Mouse (Mus musculus) layer of hippocampus, adult 18-20 months (tissue): Measurements from ENCODE around the gene Cfap97d1. TPM values are rescaled to one million over a fixed set of nuclear protein-coding genes. Genes with fewer than 3 reads are reported as not detected.

Experiments used
- DNase-seq, 2 experiments: peaks; one replicate each; pipeline ENCODE4 v3.0.0; 2022; ENCODE audit warnings: low spot score in 2 of 2
- total RNA-seq, 2 experiments: library from RNA; stranded (reverse); gene quantifications; 2 replicates each; pipeline ENCODE4 v1.2.3; 2021

Cfap97d1 gene
- total RNA-seq, 2 experiments from 2014 or later = not detected

DNA sequence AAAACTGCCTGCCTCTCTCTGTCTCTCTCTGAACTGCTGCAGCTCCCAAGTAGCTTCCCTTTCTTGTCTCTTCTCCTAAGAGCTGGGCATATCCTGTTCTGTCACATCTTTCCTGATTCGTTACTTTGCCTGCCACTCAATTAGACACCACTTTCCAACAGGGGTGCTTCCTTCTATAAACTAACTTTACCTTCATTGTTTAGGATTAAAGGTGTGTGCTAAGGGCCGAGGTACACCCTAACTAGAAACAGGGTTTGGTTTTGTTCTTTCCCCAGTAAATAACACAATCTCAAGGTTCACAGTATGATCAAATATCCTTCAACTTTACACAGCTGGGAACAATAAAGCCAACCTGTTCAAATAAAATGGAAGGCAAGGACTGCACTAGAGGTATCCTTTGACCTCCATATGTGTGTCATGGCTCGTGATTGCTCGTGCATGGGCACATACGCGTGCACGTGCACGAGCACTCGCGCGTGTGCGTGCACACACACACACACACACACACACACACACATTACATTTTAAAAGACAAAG, 49.0 kb downstream of the Cfap97d1 start:
- DNase-seq = no peak

DNA sequence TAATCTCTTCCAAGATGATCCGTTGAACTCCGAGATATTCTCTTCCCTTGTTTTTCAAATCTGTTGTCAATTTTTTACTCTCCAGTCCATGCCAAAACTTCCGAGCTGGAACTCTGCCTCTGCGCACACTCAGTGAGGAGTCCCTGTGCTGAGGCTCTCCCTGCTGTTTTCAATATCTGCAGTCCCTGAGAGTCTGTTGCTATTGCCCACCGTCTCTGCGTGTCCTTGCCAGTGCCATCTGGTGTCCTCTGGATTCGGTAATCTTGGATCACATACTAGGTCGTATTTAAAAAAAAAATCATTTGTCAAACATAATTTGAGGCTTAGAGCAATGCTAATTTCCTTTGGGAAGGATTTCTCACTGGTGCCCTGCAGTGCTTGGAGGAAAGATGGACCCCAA, 50.8 kb downstream of the Cfap97d1 start:
- DNase-seq = peak in 1 of 2 experiments; percentile 74

DNA sequence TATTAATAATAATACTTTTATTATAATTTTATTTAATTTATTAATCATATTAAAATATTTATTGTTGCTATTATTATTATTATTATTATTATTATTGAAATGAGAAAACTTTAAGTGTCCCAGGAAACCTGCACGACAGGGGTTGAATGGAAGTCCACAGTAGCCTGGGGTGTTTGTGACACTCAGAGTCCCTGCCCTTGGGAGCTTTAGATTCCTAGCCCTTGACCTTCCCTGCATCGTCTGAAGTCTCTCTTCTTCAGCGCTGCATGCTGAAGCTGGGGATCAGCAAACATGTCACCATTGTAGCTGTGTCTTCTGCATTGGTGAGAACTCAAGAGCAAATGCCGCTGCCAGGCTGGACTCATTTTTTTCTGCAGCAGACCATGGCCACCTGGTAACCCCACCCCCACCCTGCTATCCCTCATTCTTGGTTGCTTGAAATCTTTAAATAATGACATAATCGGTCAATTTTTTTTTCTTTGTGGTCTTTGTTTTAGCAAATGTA, 51.4 kb downstream of the Cfap97d1 start:
- no peak for DNase-seq

DNA sequence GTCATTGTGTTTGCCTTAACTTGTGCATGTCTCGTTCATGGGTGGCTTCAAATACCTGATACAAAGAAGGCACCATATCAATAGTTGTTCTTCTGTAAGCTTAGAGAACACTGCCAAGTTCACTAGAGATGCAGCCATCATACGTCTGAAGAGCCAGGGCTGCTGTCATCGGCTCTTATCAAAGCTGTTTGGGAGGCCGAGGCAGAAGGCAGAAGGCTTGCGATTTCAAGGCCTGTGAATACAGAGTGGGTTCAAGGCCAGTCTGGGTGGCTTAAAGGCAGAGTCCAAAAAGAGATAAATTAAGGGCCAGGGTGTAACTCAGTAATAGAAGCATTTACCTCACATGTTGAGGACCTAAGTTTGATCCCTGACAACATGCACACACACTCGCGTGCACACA, 52.3 kb downstream of the Cfap97d1 start:
- DNase-seq = no peak

GRCm38 (mm10) chr11:102037789-102038188, 53.7 kb downstream of the Cfap97d1 start:
- DNase-seq = no peak

DNA sequence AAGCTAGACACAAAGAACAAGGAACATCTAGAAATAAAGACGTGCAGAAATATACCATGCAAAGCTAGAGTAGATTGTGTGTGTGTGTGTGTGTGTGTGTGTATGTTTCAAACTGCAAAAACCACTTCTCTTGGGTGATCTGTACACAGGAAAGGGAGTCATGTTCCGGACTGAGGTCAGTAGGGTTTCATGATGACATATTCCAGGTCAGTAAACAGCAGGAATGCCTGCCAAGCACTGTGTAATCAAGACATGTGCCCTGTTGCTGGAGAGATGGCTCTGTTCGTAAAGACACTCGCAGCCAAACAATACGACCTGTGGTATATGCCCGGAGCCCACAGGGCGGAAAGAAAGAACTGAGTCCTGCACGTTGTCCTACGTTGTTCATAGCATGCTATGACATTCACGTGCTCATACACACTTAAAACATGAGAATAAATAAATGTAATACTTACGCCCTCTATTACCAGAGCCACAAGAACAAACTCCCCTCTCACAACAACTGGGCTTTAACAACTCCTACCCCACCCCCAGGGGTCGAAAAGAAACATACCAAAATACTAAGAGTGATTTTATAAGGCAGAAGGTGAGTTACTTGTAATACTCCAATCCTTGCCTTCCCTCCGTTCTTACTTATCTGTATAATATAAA, 55.5 kb downstream of the Cfap97d1 start:
- DNase-seq = no peak

GRCm38 (mm10) chr11:102040138-102040524, 56.1 kb downstream of the Cfap97d1 start:
- DNase-seq = peak in 1 of 2 experiments; percentile 78

DNA sequence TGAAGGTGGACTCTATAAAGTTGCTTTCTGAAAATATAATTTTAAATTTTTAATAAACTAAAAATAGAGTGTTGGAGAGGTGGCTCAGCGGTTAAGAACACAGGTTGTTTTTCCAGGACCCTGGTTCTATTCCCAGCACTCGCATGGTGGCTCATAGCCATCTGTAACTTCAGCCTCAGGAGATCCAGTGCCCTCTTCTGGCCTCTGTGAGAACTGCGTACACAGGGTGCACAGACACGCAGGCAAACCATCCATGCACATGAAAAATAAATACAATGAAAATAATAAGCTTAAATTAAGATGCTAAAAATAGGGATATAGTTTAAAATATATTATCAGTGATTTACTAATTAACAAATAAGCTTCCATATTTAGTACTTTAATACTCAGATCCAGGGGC, 56.6 kb downstream of the Cfap97d1 start:
- no peak for DNase-seq

GRCm38 (mm10) chr11:102041350-102041949, 57.4 kb downstream of the Cfap97d1 start, which contains the start of gene Cd300lg:
TSS of gene Cd300lg (plus strand) at chr11:102041509.
- no peak for DNase-seq

Other genes starting within 250 kb of the Cfap97d1 start
- 10 to 100 TPM in 1 of 2 experiments, 1 to 10 TPM in 1; 9.0 to 10.6 TPM for gene Etv4, start 198.9 kb upstream of the Cfap97d1 start, total RNA-seq
- under 1 TPM; 0.64 to 0.86 TPM for gene Meox1, start 89.9 kb upstream of the Cfap97d1 start, total RNA-seq
- under 1 TPM in 1 of 2 experiments, not detected in 1; 0.15 TPM for gene Sost, start 17.3 kb upstream of the Cfap97d1 start, total RNA-seq
- 100 to 1,000 TPM; 158 TPM for gene Dusp3, start 2.7 kb downstream of the Cfap97d1 start, total RNA-seq
- 10 to 100 TPM; 85.5 to 88.9 TPM for gene Mpp3, start 44.2 kb downstream of the Cfap97d1 start, total RNA-seq
- gene Cd300lg, start 57.2 kb downstream of the Cfap97d1 start, total RNA-seq = not detected
- gene Mpp2, start 104.2 kb downstream of the Cfap97d1 start, total RNA-seq = 100 to 1,000 TPM; 142 to 147 TPM
- not detected for gene Ppy, start 117.0 kb downstream of the Cfap97d1 start, total RNA-seq
- not detected for gene Pyy, start 123.6 kb downstream of the Cfap97d1 start, total RNA-seq
- gene Nags, start 161.2 kb downstream of the Cfap97d1 start, total RNA-seq = not detected
- 10 to 100 TPM; 25.0 to 27.2 TPM for gene Tmem101, start 172.1 kb downstream of the Cfap97d1 start, total RNA-seq
- 10 to 100 TPM; 59.3 to 59.4 TPM for gene Lsm12, start 201.0 kb downstream of the Cfap97d1 start, total RNA-seq
- 10 to 100 TPM; 61.0 to 65.1 TPM for gene G6pc3, start 205.3 kb downstream of the Cfap97d1 start, total RNA-seq
- 100 to 1,000 TPM; 258 to 266 TPM for gene Hdac5, start 245.9 kb downstream of the Cfap97d1 start, total RNA-seq